Mouse (Mus musculus) lung, postnatal 0 days (tissue): ENCODE results near the gene Vars2. TPM values are rescaled to one million over a fixed set of nuclear protein-coding genes. Genes with fewer than 3 reads are reported as not detected.

Source experiments
- ATAC-seq: fragments of 200-750 bp; cut with Nextera tagmentation; 2 replicates; pipeline ENCODE4 v1.8.0; 2017; ENCODE audit warnings: moderate library complexity
- DNase-seq: peaks from one replicate; pipeline ENCODE4 v3.0.0-alpha.2; 2016; ENCODE audit warnings: low spot score
- H3K27ac ChIP-seq: fragments of 300-500 bp; sonication (generic); 2 replicates; pipeline ENCODE4 v1.5.1; 2014; ENCODE audit warnings: antibody characterized with exemption, mild to moderate bottlenecking, low read length, mixed read lengths
- H3K27me3 ChIP-seq: fragments of 300-500 bp; sonication (generic); replicated peaks from 2 replicates; pipeline ENCODE4 v1.6.1; 2014; ENCODE audit warnings: low read length, mixed read lengths; ENCODE audit not compliant: insufficient read depth
- H3K36me3 ChIP-seq: fragments of 300-500 bp; sonication (generic); 2 replicates; pipeline ENCODE4 v1.6.1; 2014; ENCODE audit warnings: low read length, mixed read lengths; ENCODE audit not compliant: insufficient read depth
- H3K4me1 ChIP-seq: fragments of 300-500 bp; sonication (generic); 2 replicates; pipeline ENCODE4 v1.6.1; 2014; ENCODE audit warnings: antibody characterized with exemption, low read depth, low read length, mixed read lengths; ENCODE audit not compliant: insufficient read depth
- H3K4me2 ChIP-seq: fragments of 300-500 bp; sonication (generic); replicated peaks from 2 replicates; pipeline ENCODE4 v1.6.1; 2014; ENCODE audit warnings: low read depth, mild to moderate bottlenecking, low read length, moderate library complexity, mixed read lengths
- H3K4me3 ChIP-seq: fragments of 300-500 bp; sonication (generic); 2 replicates; pipeline ENCODE4 v1.5.1; 2014; ENCODE audit warnings: low read depth, low read length
- H3K9ac ChIP-seq: fragments of 300-500 bp; sonication (generic); replicated peaks from 2 replicates; pipeline ENCODE4 v1.6.1; 2014; ENCODE audit warnings: low read depth, mild to moderate bottlenecking
- H3K9me3 ChIP-seq: fragments of 300-500 bp; sonication (generic); 2 replicates; pipeline ENCODE4 v1.6.1; 2016; ENCODE audit warnings: low read length, mixed read lengths
- CTCF ChIP-seq: IDR thresholded peaks from 2 replicates; pipeline ENCODE4 v1.5.1; 2016; ENCODE audit warnings: antibody characterized with exemption, mild to moderate bottlenecking
- EP300 ChIP-seq: IDR thresholded peaks from 2 replicates; pipeline ENCODE4 v1.6.1; 2016; ENCODE audit warnings: antibody characterized with exemption, mild to moderate bottlenecking, control low read depth
- WGBS: fragments of 180-500 bp; shearing (Covaris S2); extraction: QIAGEN DNeasy Blood & Tissue Kit; methylation state at CpG from one replicate; pipeline ENCODE4 v1.1.7; 2014; 5-methylcytosine and 5-hydroxymethylcytosine counted together
- polyA plus RNA-seq: library from polyadenylated mRNA; unstranded; fragments of >200 nt; fragmentation: Nextera tagmentation; extraction: Ambion mirVana; gene quantifications from 2 replicates; pipeline ENCODE4 v1.2.1, GENCODE M21; 2015

Gene Vars2
- polyA plus RNA-seq, 1 experiment from 2014 or later, result 15.2 TPM

DNA sequence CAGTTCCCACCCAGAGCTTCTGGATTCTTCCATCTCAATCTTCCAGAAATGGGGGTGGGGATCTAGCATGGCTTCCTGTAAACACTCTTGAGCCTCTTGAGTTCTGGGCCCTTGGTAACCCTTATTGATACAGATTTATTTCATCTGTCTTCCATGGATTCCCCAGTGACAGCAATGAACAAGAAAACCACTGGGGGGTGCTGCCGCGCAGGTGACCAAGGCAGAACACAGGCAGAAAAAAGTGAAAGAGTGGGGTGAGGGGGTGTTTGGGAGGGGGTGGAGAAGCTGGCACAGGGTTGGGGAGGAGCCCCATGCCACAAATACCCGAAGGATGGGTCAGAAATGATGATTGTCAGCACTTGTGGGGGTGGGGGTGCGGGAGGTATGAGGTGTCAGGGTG, 38.4 kb upstream of the Vars2 start:
- no peak for ATAC-seq

DNA sequence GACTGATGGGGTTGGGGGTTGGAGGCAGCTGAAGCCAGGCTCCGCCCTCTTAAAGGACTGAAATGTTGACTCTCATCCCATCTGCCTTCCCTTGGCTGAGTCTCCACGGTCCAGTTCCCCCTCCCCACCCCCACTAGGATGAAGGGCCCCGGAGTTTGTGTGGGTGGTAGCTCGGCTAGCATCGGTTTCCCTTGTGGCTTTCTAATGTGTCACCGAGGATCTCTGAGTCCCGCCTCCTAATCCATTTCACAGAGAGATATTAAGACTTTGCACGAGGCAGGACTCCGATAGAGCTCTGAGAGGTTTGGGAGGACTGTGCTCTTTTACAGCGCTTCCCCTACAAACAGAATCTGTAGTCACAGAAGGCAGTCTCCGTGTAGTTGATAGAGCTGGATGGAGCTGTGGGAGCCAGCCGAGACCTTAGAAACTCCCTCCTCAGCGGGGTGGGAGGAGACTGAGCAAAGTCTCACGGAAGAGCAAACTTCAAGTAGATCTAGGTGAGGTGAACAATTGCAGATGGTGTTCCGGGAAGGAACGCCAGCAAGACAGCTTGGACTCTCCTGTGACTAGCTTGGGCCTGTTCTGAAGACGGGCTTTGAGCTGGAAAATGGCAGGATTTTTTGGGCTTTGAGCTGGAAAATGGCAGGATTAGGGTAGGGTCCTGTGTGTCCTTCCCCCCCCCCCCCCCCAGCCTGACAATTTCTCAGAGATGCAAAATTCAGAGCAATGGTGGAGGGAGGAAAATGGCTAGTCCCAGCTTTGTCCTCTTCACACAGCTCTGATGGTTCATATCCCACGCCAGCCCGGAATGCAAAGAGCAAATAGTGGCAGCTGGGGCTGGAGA, 37.5 kb upstream of the Vars2 start, which contains the start of gene Ddr1:
TSS of gene Ddr1 (minus strand) at position 1 of the 844 bp plus-strand sequence.
- Histone ChIP-seq H3K4me1 (peaks cover 20% of the 10 kb centered on the region; the same call in 1 of the 2 replicates), H3K9me3 (no peaks in the 10 kb centered on the region), H3K4me3 (no peak within 1 kb of the TSS), H3K27me3 (no peaks in the 10 kb centered on the region), H3K27ac (peak within 1 kb of the TSS; percentile 28; the same call in 1 of the 2 replicates), H3K36me3 (no peaks in the 10 kb centered on the region), H3K9ac (no peak within 1 kb of the TSS), H3K4me2 (peak within 1 kb of the TSS; percentile 37)
- WGBS, result 8% methylated on average over 19 of the region's 19 CpGs
- ATAC-seq, result no peak
- DNase-seq, result peak; percentile 45
- TF ChIP-seq CTCF (no peak), EP300 (no peak)

More for the DNA sequence above, 38.4 kb upstream of the Vars2 start:
- H3K27ac ChIP-seq, result no peak overlapping the region
- no peaks in the 10 kb centered on the region for H3K36me3 ChIP-seq
- H3K4me2 ChIP-seq, result no peak overlapping the region
- no peaks in the 10 kb centered on the region for H3K9me3 ChIP-seq
- no peaks in the 10 kb centered on the region for H3K27me3 ChIP-seq
- no peak overlapping the region for H3K9ac ChIP-seq
- DNase-seq, result peak; percentile 54
- H3K4me3 ChIP-seq, result no peak overlapping the region
- peaks cover 20% of the 10 kb centered on the region; the same call in 1 of the 2 replicates for H3K4me1 ChIP-seq
- WGBS, result 36% methylated on average over 4 of the region's 4 CpGs
- TF ChIP-seq CTCF, result peak; percentile 72
- TF ChIP-seq EP300, result no peak

DNA sequence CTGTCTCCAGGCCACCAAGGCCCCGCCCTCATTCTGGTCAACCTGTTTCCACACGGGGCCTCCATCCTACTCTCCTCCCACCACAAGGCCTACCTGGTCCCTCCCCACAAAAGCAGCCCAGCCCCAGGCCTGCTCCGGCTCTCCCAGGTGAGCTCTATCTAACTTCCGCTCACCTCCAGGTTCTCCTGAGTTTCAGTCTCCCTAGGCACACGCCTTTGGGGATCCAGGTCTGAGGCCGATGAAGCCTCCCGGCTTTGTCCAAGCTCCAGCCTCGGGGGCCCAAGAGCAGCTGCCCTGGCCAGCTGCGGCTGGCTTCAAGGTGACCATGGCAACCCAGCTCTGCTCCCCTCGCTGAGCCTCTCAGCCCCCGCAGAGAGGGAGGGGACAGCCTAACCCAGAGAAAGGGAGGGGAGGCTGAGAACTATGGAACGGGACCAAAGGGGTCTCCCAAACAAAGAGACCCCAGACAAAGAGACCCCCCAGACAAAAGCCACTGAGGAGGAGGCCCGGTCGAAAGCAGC, 36.4 kb upstream of the Vars2 start:
- TF ChIP-seq CTCF, result no peak
- no peak for TF ChIP-seq EP300
- Histone ChIP-seq H3K4me2 (peak overlapping the region; percentile 37), H3K27ac (peak overlapping the region; percentile 28; the same call in 1 of the 2 replicates), H3K36me3 (no peaks in the 10 kb centered on the region), H3K9ac (no peak overlapping the region), H3K4me3 (no peak overlapping the region), H3K4me1 (peaks cover 20% of the 10 kb centered on the region; the same call in 1 of the 2 replicates), H3K27me3 (no peaks in the 10 kb centered on the region), H3K9me3 (no peaks in the 10 kb centered on the region)
- 5% methylated on average over 13 of the region's 14 CpGs for WGBS
- ATAC-seq (no peak), DNase-seq (no peak)

DNA sequence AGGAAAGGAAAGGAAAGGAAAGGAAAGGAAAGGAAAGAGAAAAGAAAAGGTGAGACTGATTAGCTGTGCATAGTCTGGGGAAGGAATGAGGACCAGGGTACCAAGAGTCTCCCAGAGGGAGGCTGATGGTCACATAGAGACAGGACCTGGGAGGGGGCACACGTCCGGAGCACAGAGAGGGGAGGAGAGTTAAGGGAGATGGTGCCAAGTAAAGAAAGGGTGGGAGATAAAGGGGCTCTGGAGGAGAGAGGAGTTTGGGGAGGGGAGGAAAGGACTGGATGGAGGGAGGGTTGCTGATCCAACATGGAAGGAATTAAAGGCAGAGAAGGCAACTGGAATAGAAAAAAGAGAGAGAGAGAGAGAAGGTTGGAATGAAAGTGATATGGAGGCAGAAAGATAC, 35.7 kb upstream of the Vars2 start:
- H3K4me1 ChIP-seq, result peaks cover 20% of the 10 kb centered on the region; the same call in 1 of the 2 replicates
- no peaks in the 10 kb centered on the region for H3K9me3 ChIP-seq
- DNase-seq, result no peak
- H3K36me3 ChIP-seq, result no peaks in the 10 kb centered on the region
- no peak overlapping the region for H3K4me3 ChIP-seq
- H3K9ac ChIP-seq, result no peak overlapping the region
- TF ChIP-seq CTCF (no peak), EP300 (no peak)
- H3K27me3 ChIP-seq, result no peaks in the 10 kb centered on the region
- WGBS, result 26% methylated on average over 2 of the region's 2 CpGs
- no peak for ATAC-seq
- H3K4me2 ChIP-seq, result no peak overlapping the region
- 0 out of 2 replicates have a peak overlapping the region, but pooled peaks have one; percentile 96 for H3K27ac ChIP-seq

DNA sequence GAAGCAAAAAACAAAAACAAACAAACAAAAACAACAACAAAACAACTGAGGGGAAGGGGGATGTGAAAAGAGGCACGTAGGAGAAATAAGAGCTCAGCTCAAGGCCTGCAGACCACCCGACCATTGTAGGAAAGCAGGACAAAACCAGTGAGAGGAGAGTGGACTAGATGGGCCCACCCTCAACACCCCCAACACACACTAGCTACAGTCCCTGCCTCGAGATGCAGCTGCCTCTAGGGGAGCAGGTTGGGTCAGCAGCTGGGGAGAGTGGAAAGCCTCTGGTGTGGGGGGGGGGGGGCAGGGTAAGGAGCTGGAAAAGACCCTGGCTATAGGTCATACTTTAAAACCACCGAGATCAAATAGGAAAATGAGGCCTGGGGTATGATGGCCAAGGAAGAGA, 35.2 kb upstream of the Vars2 start:
- no peak overlapping the region for H3K4me3 ChIP-seq
- peaks cover 23% of the 10 kb centered on the region; the same call in 1 of the 2 replicates for H3K4me1 ChIP-seq
- H3K9me3 ChIP-seq, result no peaks in the 10 kb centered on the region
- DNase-seq (no peak), ATAC-seq (no peak)
- no peaks in the 10 kb centered on the region for H3K27me3 ChIP-seq
- WGBS, result 18% methylated on average over 4 of the region's 4 CpGs
- no peak overlapping the region for H3K4me2 ChIP-seq
- no peak overlapping the region for H3K9ac ChIP-seq
- H3K36me3 ChIP-seq, result no peaks in the 10 kb centered on the region
- H3K27ac ChIP-seq, result peak overlapping the region; percentile 96
- TF ChIP-seq CTCF (no peak), EP300 (no peak)

DNA sequence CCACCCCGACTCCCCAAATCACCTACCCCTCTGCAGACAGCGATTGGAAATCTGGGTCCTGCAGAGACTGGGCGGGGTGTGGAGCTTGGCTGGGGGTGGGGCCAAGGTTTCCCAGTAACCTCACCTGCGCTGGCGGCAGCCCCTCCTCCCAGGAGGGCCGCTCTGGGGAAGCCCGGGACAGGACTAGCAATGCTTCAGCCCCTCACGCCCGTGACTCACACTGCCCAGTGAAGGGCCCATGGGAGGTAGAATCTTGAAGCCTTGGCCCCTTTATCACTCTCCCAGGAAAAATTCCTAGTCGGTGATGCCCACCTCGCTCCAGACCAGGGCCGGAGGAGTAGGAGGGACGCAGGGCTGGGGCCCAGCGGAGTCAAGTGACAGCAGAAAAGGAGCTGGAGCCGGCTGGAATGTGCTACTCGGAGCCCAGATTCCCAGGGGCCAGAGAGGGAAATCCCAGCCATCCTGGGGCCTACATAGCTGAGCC, 34.6 kb upstream of the Vars2 start:
- Histone ChIP-seq H3K4me1 (peaks cover 25% of the 10 kb centered on the region; the same call in 1 of the 2 replicates), H3K36me3 (no peaks in the 10 kb centered on the region), H3K9ac (no peak overlapping the region), H3K9me3 (no peaks in the 10 kb centered on the region), H3K4me2 (peak overlapping the region; percentile 77), H3K27ac (peak overlapping the region; percentile 96), H3K4me3 (peak overlapping the region; percentile 53), H3K27me3 (no peaks in the 10 kb centered on the region)
- WGBS, result 4% methylated on average over 16 of the region's 16 CpGs
- DNase-seq (peak; percentile 76), ATAC-seq (peak; percentile 39)
- TF ChIP-seq EP300 (no peak), CTCF (no peak)
